Mouse (Mus musculus) hindbrain, embryonic 16.5 days (tissue): ENCODE measurements around the gene Olfr373. TPM values are rescaled to one million over a fixed set of nuclear protein-coding genes. Genes with fewer than 3 reads are reported as not detected.

Experiments used
- ATAC-seq: fragments of 200-750 bp; cut with Nextera tagmentation; 2 replicates; pipeline ENCODE4 v1.8.0; 2017; ENCODE audit warnings: moderate TSS enrichment, moderate library complexity
- H3K27ac ChIP-seq: fragments of 300-500 bp; sonication (generic); 2 replicates; pipeline ENCODE4 v1.5.1; 2014; ENCODE audit warnings: low read depth, mild to moderate bottlenecking, control low read depth, low read length, moderate library complexity
- H3K27me3 ChIP-seq: fragments of 300-500 bp; sonication (generic); replicated peaks from 2 replicates; pipeline ENCODE4 v1.6.1; 2014; ENCODE audit warnings: low read length; ENCODE audit not compliant: control insufficient read depth, insufficient read depth
- H3K36me3 ChIP-seq: fragments of 300-500 bp; sonication (generic); 2 replicates; pipeline ENCODE4 v1.6.1; 2014; ENCODE audit warnings: mild to moderate bottlenecking, low read length, moderate library complexity, mixed read lengths; ENCODE audit not compliant: control insufficient read depth, insufficient read depth
- H3K4me1 ChIP-seq: fragments of 300-500 bp; sonication (generic); 2 replicates; pipeline ENCODE4 v1.6.1; 2014; ENCODE audit warnings: low read depth, low read length; ENCODE audit not compliant: control insufficient read depth, insufficient read depth
- H3K4me2 ChIP-seq: fragments of 300-500 bp; sonication (generic); 2 replicates; pipeline ENCODE4 v1.6.1; 2014; ENCODE audit warnings: mild to moderate bottlenecking, low read length, control low read depth, moderate library complexity
- H3K4me3 ChIP-seq: fragments of 300-500 bp; sonication (generic); 2 replicates; pipeline ENCODE4 v1.5.1; 2014; ENCODE audit warnings: mild to moderate bottlenecking, low read length, control low read depth, moderate library complexity
- H3K9ac ChIP-seq: fragments of 300-500 bp; sonication (generic); 2 replicates; pipeline ENCODE4 v1.6.1; 2014; ENCODE audit warnings: low read depth, mild to moderate bottlenecking, control low read depth, low read length, moderate library complexity
- H3K9me3 ChIP-seq: fragments of 300-500 bp; sonication (generic); 2 replicates; pipeline ENCODE4 v1.6.1; 2014; ENCODE audit warnings: mild to moderate bottlenecking, low read length, moderate library complexity; ENCODE audit not compliant: control insufficient read depth
- WGBS: fragments of 180-500 bp; shearing (Covaris S2); extraction: QIAGEN DNeasy Blood & Tissue Kit; methylation state at CpG from one replicate; pipeline ENCODE4 v1.1.7; 2014; 5-methylcytosine and 5-hydroxymethylcytosine counted together
- polyA plus RNA-seq: library from polyadenylated mRNA; unstranded; fragments of >200 nt; fragmentation: Nextera tagmentation; extraction: Ambion mirVana; gene quantifications from 2 replicates; pipeline ENCODE4 v1.2.1, GENCODE M21; 2015

Olfr373 gene
- polyA plus RNA-seq, 1 experiment from 2014 or later, result not detected

GRCm38 (mm10) chr8:72127834-72128233, 44.9 kb downstream of the Olfr373 start:
- no peak overlapping the region for H3K27ac ChIP-seq
- WGBS, result 88% methylated on average over 1 of the region's 1 CpGs
- H3K4me2 ChIP-seq, result no peak overlapping the region

GRCm38 (mm10) chr8:72131251-72131650, 48.3 kb downstream of the Olfr373 start:
- H3K36me3 ChIP-seq, result no peaks in the 10 kb centered on the region
- peaks cover 2% of the 10 kb centered on the region for H3K4me1 ChIP-seq
- WGBS, result 83% methylated on average over 2 of the region's 2 CpGs
- ATAC-seq, result no peak
- H3K27ac ChIP-seq, result no peak overlapping the region
- H3K4me3 ChIP-seq, result no peak overlapping the region
- H3K27me3 ChIP-seq, result no peaks in the 10 kb centered on the region
- no peaks in the 10 kb centered on the region for H3K9me3 ChIP-seq
- no peak overlapping the region for H3K9ac ChIP-seq
- H3K4me2 ChIP-seq, result no peak overlapping the region

More at GRCm38 (mm10) chr8:72127834-72128233, 44.9 kb downstream of the Olfr373 start:
- no peak overlapping the region for H3K4me3 ChIP-seq
- H3K4me1 ChIP-seq, result no peaks in the 10 kb centered on the region
- H3K36me3 ChIP-seq, result no peaks in the 10 kb centered on the region
- H3K9ac ChIP-seq, result no peak overlapping the region
- no peak for ATAC-seq
- H3K27me3 ChIP-seq, result no peaks in the 10 kb centered on the region
- no peaks in the 10 kb centered on the region for H3K9me3 ChIP-seq

GRCm38 (mm10) chr8:72131901-72132300, 48.9 kb downstream of the Olfr373 start:
- no peak for ATAC-seq
- Histone ChIP-seq H3K27ac (no peak overlapping the region), H3K9me3 (no peaks in the 10 kb centered on the region), H3K36me3 (no peaks in the 10 kb centered on the region), H3K4me3 (no peak overlapping the region), H3K4me2 (no peak overlapping the region), H3K4me1 (peaks cover 7% of the 10 kb centered on the region), H3K9ac (no peak overlapping the region), H3K27me3 (no peaks in the 10 kb centered on the region)
- 93% methylated on average over 2 of the region's 2 CpGs for WGBS

GRCm38 (mm10) chr8:72132417-72132816, 49.4 kb downstream of the Olfr373 start:
- no peak overlapping the region for H3K27ac ChIP-seq
- no peak for ATAC-seq
- no peak overlapping the region for H3K4me2 ChIP-seq
- no peaks in the 10 kb centered on the region for H3K36me3 ChIP-seq
- H3K9ac ChIP-seq, result no peak overlapping the region
- H3K9me3 ChIP-seq, result no peaks in the 10 kb centered on the region
- no peak overlapping the region for H3K4me3 ChIP-seq
- peaks cover 9% of the 10 kb centered on the region for H3K4me1 ChIP-seq
- WGBS, result 85% methylated on average over 1 of the region's 1 CpGs
- no peaks in the 10 kb centered on the region for H3K27me3 ChIP-seq

GRCm38 (mm10) chr8:72132891-72133290, 49.9 kb downstream of the Olfr373 start:
- Histone ChIP-seq H3K4me1 (peaks cover 9% of the 10 kb centered on the region), H3K27me3 (no peaks in the 10 kb centered on the region), H3K9ac (no peak overlapping the region), H3K27ac (no peak overlapping the region), H3K36me3 (no peaks in the 10 kb centered on the region), H3K4me2 (no peak overlapping the region), H3K9me3 (no peaks in the 10 kb centered on the region), H3K4me3 (no peak overlapping the region)
- whole genome bisulfite sequencing, result 67% methylated on average over 1 of the region's 1 CpGs
- no peak for ATAC-seq

GRCm38 (mm10) chr8:72133507-72133906, 50.5 kb downstream of the Olfr373 start:
- H3K36me3 ChIP-seq, result no peaks in the 10 kb centered on the region
- H3K9me3 ChIP-seq, result no peaks in the 10 kb centered on the region
- 67% methylated on average over 1 of the region's 1 CpGs for WGBS
- H3K9ac ChIP-seq, result no peak overlapping the region
- no peak overlapping the region for H3K27ac ChIP-seq
- ATAC-seq, result no peak
- H3K4me1 ChIP-seq, result peaks cover 9% of the 10 kb centered on the region
- H3K4me2 ChIP-seq, result no peak overlapping the region
- H3K27me3 ChIP-seq, result no peaks in the 10 kb centered on the region
- no peak overlapping the region for H3K4me3 ChIP-seq

GRCm38 (mm10) chr8:72134756-72135445, 51.9 kb downstream of the Olfr373 start, which contains the start of gene Tpm4:
Tpm4 (plus strand) TSS chr8:72134975.
- Histone ChIP-seq H3K36me3 (0 out of 2 replicates have a peak, but pooled peaks cover 4% of the 10 kb centered on the region), H3K9ac (peak within 1 kb of the TSS; percentile 89)

GRCm38 (mm10) chr8:72135446-72136301, 52.7 kb downstream of the Olfr373 start:
- peak; percentile 74 for ATAC-seq

More at GRCm38 (mm10) chr8:72134756-72135445, 51.9 kb downstream of the Olfr373 start, which contains the start of gene Tpm4:
- Histone ChIP-seq H3K4me1 (peaks cover 9% of the 10 kb centered on the region), H3K27ac (peak within 1 kb of the TSS; percentile 87), H3K4me2 (peak within 1 kb of the TSS; percentile 96), H3K27me3 (no peaks in the 10 kb centered on the region), H3K9me3 (no peaks in the 10 kb centered on the region), H3K4me3 (peak within 1 kb of the TSS; percentile 64)
- peak; percentile 80 for ATAC-seq
- under 1% methylated on average over 29 of the region's 49 CpGs for WGBS

More at GRCm38 (mm10) chr8:72135446-72136301, 52.7 kb downstream of the Olfr373 start:
- peaks cover 9% of the 10 kb centered on the region for H3K4me1 ChIP-seq
- peak overlapping the region; percentile 89 for H3K9ac ChIP-seq
- WGBS, result under 1% methylated on average over 58 of the region's 62 CpGs
- H3K4me3 ChIP-seq, result peak overlapping the region; percentile 64
- H3K27ac ChIP-seq, result peak overlapping the region; percentile 87
- 0 out of 2 replicates have a peak, but pooled peaks cover 4% of the 10 kb centered on the region for H3K36me3 ChIP-seq
- peak overlapping the region; percentile 96 for H3K4me2 ChIP-seq
- H3K9me3 ChIP-seq, result no peaks in the 10 kb centered on the region
- no peaks in the 10 kb centered on the region for H3K27me3 ChIP-seq
